Mouse (Mus musculus) embryonic facial prominence, embryonic 14.5 days (tissue): ENCODE results near the gene Tescl. TPM values are rescaled to one million over a fixed set of nuclear protein-coding genes. Genes with fewer than 3 reads are reported as not detected.

Source experiments
- ATAC-seq: fragments of 200-750 bp; cut with Nextera tagmentation; 2 replicates; pipeline ENCODE4 v1.8.0; 2017; ENCODE audit warnings: low read depth, moderate number of reproducible peaks, moderate TSS enrichment
- DNase-seq: peaks from one replicate; pipeline ENCODE4 v3.0.0-alpha.2; 2015; ENCODE audit warnings: low spot score
- H3K27ac ChIP-seq: fragments of 300-500 bp; sonication (generic); replicated peaks from 2 replicates; pipeline ENCODE4 v1.5.1; 2014; ENCODE audit warnings: low read depth, mild to moderate bottlenecking, low read length, moderate library complexity
- H3K27me3 ChIP-seq: fragments of 300-500 bp; sonication (generic); replicated peaks from 2 replicates; pipeline ENCODE4 v1.6.1; 2014; ENCODE audit warnings: low read length; ENCODE audit not compliant: control insufficient read depth, insufficient read depth
- H3K36me3 ChIP-seq: fragments of 300-500 bp; sonication (generic); 2 replicates; pipeline ENCODE4 v1.6.1; 2014; ENCODE audit warnings: low read length, mixed read lengths; ENCODE audit not compliant: control insufficient read depth, insufficient read depth
- H3K4me1 ChIP-seq: fragments of 300-500 bp; sonication (generic); 2 replicates; pipeline ENCODE4 v1.6.1; 2014; ENCODE audit warnings: antibody characterized with exemption, low read length; ENCODE audit not compliant: control insufficient read depth, insufficient read depth
- H3K4me2 ChIP-seq: fragments of 300-500 bp; sonication (generic); 2 replicates; pipeline ENCODE4 v1.6.1; 2014; ENCODE audit warnings: low read depth, mild to moderate bottlenecking, low read length, moderate library complexity, mixed read lengths
- H3K4me3 ChIP-seq: fragments of 300-500 bp; sonication (generic); 2 replicates; pipeline ENCODE4 v1.5.1; 2014; ENCODE audit warnings: low read depth, mild to moderate bottlenecking, low read length
- H3K9ac ChIP-seq: fragments of 300-500 bp; sonication (generic); 2 replicates; pipeline ENCODE4 v1.6.1; 2014; ENCODE audit warnings: low read depth, mild to moderate bottlenecking, low read length, moderate library complexity, mixed read lengths
- H3K9me3 ChIP-seq: fragments of 300-500 bp; sonication (generic); 2 replicates; pipeline ENCODE4 v1.6.1; 2016; ENCODE audit warnings: low read length; ENCODE audit not compliant: control insufficient read depth
- WGBS: fragments of 180-500 bp; shearing (Covaris S2); extraction: QIAGEN DNeasy Blood & Tissue Kit; methylation state at CpG from one replicate; pipeline ENCODE4 v1.1.7; 2014; 5-methylcytosine and 5-hydroxymethylcytosine counted together
- polyA plus RNA-seq: library from polyadenylated mRNA; unstranded; fragments of >200 nt; fragmentation: Nextera tagmentation; extraction: Ambion mirVana; gene quantifications from 2 replicates; pipeline ENCODE4 v1.2.1, GENCODE M21; 2014

Gene Tescl
- polyA plus RNA-seq, 1 experiment from 2014 or later: not detected

GRCm38 (mm10) chr7:24373538-24374379 is 40.0 kb upstream of the Tescl start:
- no peaks in the 10 kb centered on the region for H3K9me3 ChIP-seq
- 32% methylated on average over 15 of the region's 20 CpGs for WGBS
- H3K27ac ChIP-seq: no peak overlapping the region
- H3K36me3 ChIP-seq: no peaks in the 10 kb centered on the region
- H3K27me3 ChIP-seq: peaks cover 7% of the 10 kb centered on the region; the same call in 1 of the 2 replicates
- no peak overlapping the region for H3K4me2 ChIP-seq
- no peak overlapping the region for H3K4me3 ChIP-seq
- peak; percentile 38 for ATAC-seq
- no peak overlapping the region for H3K9ac ChIP-seq
- peaks cover 10% of the 10 kb centered on the region for H3K4me1 ChIP-seq
- DNase-seq: peak; percentile 66

GRCm38 (mm10) chr7:24372786-24373185 is 39.0 kb upstream of the Tescl start:
- H3K4me3 ChIP-seq: no peak overlapping the region
- H3K9ac ChIP-seq: no peak overlapping the region
- 76% methylated on average over 4 of the region's 4 CpGs for WGBS
- H3K4me2 ChIP-seq: no peak overlapping the region
- peaks cover 7% of the 10 kb centered on the region; the same call in 1 of the 2 replicates for H3K27me3 ChIP-seq
- H3K9me3 ChIP-seq: no peaks in the 10 kb centered on the region
- H3K27ac ChIP-seq: no peak overlapping the region
- peaks cover 10% of the 10 kb centered on the region for H3K4me1 ChIP-seq
- ATAC-seq (no peak), DNase-seq (no peak)
- no peaks in the 10 kb centered on the region for H3K36me3 ChIP-seq

GRCm38 (mm10) chr7:24372300-24372699 is 38.6 kb upstream of the Tescl start:
- H3K36me3 ChIP-seq: no peaks in the 10 kb centered on the region
- no peak overlapping the region for H3K9ac ChIP-seq
- H3K4me2 ChIP-seq: no peak overlapping the region
- DNase-seq (no peak), ATAC-seq (no peak)
- H3K27ac ChIP-seq: no peak overlapping the region
- H3K4me1 ChIP-seq: peaks cover 7% of the 10 kb centered on the region
- no peaks in the 10 kb centered on the region for H3K9me3 ChIP-seq
- no peak overlapping the region for H3K4me3 ChIP-seq
- 76% methylated on average over 9 of the region's 11 CpGs for WGBS
- H3K27me3 ChIP-seq: peaks cover 4% of the 10 kb centered on the region; the same call in 1 of the 2 replicates

- Histone ChIP-seq H3K27ac (no peak overlapping the region), H3K9ac (no peak overlapping the region), H3K4me1 (peaks cover 2% of the 10 kb centered on the region; the same call in 1 of the 2 replicates), H3K27me3 (no peaks in the 10 kb centered on the region), H3K4me2 (no peak overlapping the region), H3K9me3 (no peaks in the 10 kb centered on the region), H3K36me3 (no peaks in the 10 kb centered on the region), H3K4me3 (no peak overlapping the region)
- DNase-seq: no peak
- 67% methylated on average over 3 of the region's 3 CpGs for WGBS
- ATAC-seq: no peak
Observed at GRCm38 (mm10) chr7:24371809-24372145, 38.0 kb upstream of the Tescl start.

GRCm38 (mm10) chr7:24371012-24371808 is 37.5 kb upstream of the Tescl start:
- Histone ChIP-seq H3K4me2 (no peak overlapping the region), H3K4me3 (no peak overlapping the region), H3K9ac (no peak overlapping the region), H3K36me3 (no peaks in the 10 kb centered on the region), H3K4me1 (no peaks in the 10 kb centered on the region; the same call in 1 of the 2 replicates), H3K9me3 (no peaks in the 10 kb centered on the region), H3K27me3 (no peaks in the 10 kb centered on the region), H3K27ac (no peak overlapping the region)
- ATAC-seq (no peak), DNase-seq (no peak)
- WGBS: 80% methylated on average over 7 of the region's 7 CpGs

GRCm38 (mm10) chr7:24369731-24370541 is 36.2 kb upstream of the Tescl start, which contains the start of gene Kcnn4:
TSS of gene Kcnn4 (plus strand) at chr7:24370263.
- Histone ChIP-seq H3K36me3 (no peaks in the 10 kb centered on the region), H3K4me3 (no peak within 1 kb of the TSS), H3K4me2 (0 out of 2 replicates have a peak within 1 kb of the TSS, but pooled peaks have one; percentile 12), H3K9ac (peak within 1 kb of the TSS; percentile 25; the same call in 1 of the 2 replicates), H3K4me1 (no peaks in the 10 kb centered on the region; the same call in 1 of the 2 replicates), H3K27ac (no peak within 1 kb of the TSS), H3K9me3 (no peaks in the 10 kb centered on the region), H3K27me3 (no peaks in the 10 kb centered on the region)
- WGBS: 32% methylated on average over 23 of the region's 23 CpGs
- ATAC-seq (no peak), DNase-seq (no peak)

GRCm38 (mm10) chr7:24368946-24369345 is 35.2 kb upstream of the Tescl start:
- DNase-seq (no peak), ATAC-seq (no peak)
- H3K27ac ChIP-seq: no peak overlapping the region
- no peak overlapping the region for H3K4me2 ChIP-seq
- no peak overlapping the region for H3K9ac ChIP-seq
- no peaks in the 10 kb centered on the region for H3K9me3 ChIP-seq
- H3K27me3 ChIP-seq: no peaks in the 10 kb centered on the region
- 84% methylated on average over 7 of the region's 7 CpGs for WGBS
- H3K36me3 ChIP-seq: no peaks in the 10 kb centered on the region
- no peak overlapping the region for H3K4me3 ChIP-seq
- H3K4me1 ChIP-seq: no peaks in the 10 kb centered on the region; the same call in 1 of the 2 replicates

GRCm38 (mm10) chr7:24368226-24368625 is 34.5 kb upstream of the Tescl start:
- H3K4me1 ChIP-seq: no peaks in the 10 kb centered on the region; the same call in 1 of the 2 replicates
- no peaks in the 10 kb centered on the region for H3K9me3 ChIP-seq
- H3K4me3 ChIP-seq: no peak overlapping the region
- no peak overlapping the region for H3K4me2 ChIP-seq
- H3K27ac ChIP-seq: no peak overlapping the region
- ATAC-seq: no peak
- no peaks in the 10 kb centered on the region for H3K36me3 ChIP-seq
- DNase-seq: no peak
- no peaks in the 10 kb centered on the region for H3K27me3 ChIP-seq
- 62% methylated on average over 4 of the region's 4 CpGs for WGBS
- no peak overlapping the region for H3K9ac ChIP-seq
